Mouse (Mus musculus) midbrain, embryonic 14.5 days (tissue): ENCODE data around the gene Prkg1. TPM values are rescaled to one million over a fixed set of nuclear protein-coding genes. Genes with fewer than 3 reads are reported as not detected.

Source experiments
- ATAC-seq: fragments of 200-750 bp; cut with Nextera tagmentation; 2 replicates; pipeline ENCODE4 v1.8.0; 2017; ENCODE audit warnings: moderate number of reproducible peaks, moderate library complexity; ENCODE audit not compliant: low FRiP score, low TSS enrichment
- DNase-seq: peaks from one replicate; pipeline ENCODE4 v3.0.0-alpha.2; 2015
- H3K27ac ChIP-seq: fragments of 300-500 bp; sonication (generic); replicated peaks from 2 replicates; pipeline ENCODE4 v1.5.1; 2014; ENCODE audit warnings: mild to moderate bottlenecking, low read depth, low read length, moderate library complexity
- H3K27me3 ChIP-seq: fragments of 300-500 bp; sonication (generic); 2 replicates; pipeline ENCODE4 v1.6.1; 2014; ENCODE audit warnings: low read length, control low read depth, mixed read lengths; ENCODE audit not compliant: control insufficient read depth, insufficient read depth
- H3K36me3 ChIP-seq: fragments of 300-500 bp; sonication (generic); 2 replicates; pipeline ENCODE4 v1.6.1; 2014; ENCODE audit warnings: low read length, control low read depth; ENCODE audit not compliant: control insufficient read depth, insufficient read depth
- H3K4me1 ChIP-seq: fragments of 300-500 bp; sonication (generic); 2 replicates; pipeline ENCODE4 v1.6.1; 2014; ENCODE audit warnings: mild to moderate bottlenecking, antibody characterized with exemption, low read length, control low read depth; ENCODE audit not compliant: control insufficient read depth, insufficient read depth
- H3K4me2 ChIP-seq: fragments of 300-500 bp; sonication (generic); 2 replicates; pipeline ENCODE4 v1.6.1; 2014; ENCODE audit warnings: mild to moderate bottlenecking, low read length, moderate library complexity
- H3K4me3 ChIP-seq: fragments of 300-500 bp; sonication (generic); replicated peaks from 2 replicates; pipeline ENCODE4 v1.5.1; 2014; ENCODE audit warnings: low read depth, low read length
- H3K9ac ChIP-seq: fragments of 300-500 bp; sonication (generic); replicated peaks from 2 replicates; pipeline ENCODE4 v1.6.1; 2014; ENCODE audit warnings: mild to moderate bottlenecking, low read length, moderate library complexity
- H3K9me3 ChIP-seq: fragments of 300-500 bp; sonication (generic); 2 replicates; pipeline ENCODE4 v1.6.1; 2016; ENCODE audit warnings: low read length, control low read depth, mixed read lengths; ENCODE audit not compliant: control insufficient read depth
- WGBS: fragments of 180-500 bp; shearing (Covaris S2); extraction: QIAGEN DNeasy Blood & Tissue Kit; methylation state at CpG from one replicate; pipeline ENCODE4 v1.1.7; 2014; 5-methylcytosine and 5-hydroxymethylcytosine counted together
- polyA plus RNA-seq: library from polyadenylated mRNA; unstranded; fragments of >200 nt; fragmentation: Nextera tagmentation; extraction: Ambion mirVana; gene quantifications from 2 replicates; pipeline ENCODE4 v1.2.1, GENCODE M21; 2014

Gene Prkg1
- polyA plus RNA-seq, 1 experiment from 2014 or later: 3.9 TPM

DNA sequence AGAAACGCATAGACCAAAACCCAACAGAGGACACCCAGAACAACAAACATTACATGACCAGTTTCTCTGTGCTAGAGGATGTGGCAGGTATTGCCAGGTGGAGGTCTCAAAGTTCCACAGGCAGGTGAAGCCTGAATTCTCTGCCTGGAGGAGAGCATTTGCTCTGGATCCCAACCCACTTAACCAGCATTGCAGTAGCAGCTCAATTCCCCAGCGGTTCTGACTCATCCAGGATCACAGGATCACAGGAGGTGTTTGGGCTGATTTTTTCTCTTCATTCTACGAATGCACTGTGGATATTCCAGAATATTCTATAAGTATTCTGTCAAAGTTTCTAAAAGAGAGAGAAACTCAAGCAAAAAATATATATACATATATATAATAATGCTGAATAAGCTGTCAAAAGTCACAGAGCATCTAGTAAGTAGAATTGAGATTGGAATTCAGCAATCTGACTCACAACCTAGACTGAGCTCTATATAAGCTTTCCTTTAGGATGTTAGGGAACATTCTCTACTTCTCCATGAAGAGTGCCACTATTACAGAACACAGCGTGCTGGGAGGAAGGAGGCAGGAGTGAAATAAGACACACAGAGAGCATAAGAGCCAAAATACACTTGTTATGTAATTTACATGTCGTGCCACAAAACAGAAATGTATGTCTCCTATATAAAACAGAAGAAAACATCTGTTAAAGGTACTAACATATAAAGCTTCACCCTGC lies 833.2 kb downstream of the Prkg1 start:
- ATAC-seq: no peak

GRCm38 (mm10) chr19:30924032-30924431 lies 840.8 kb downstream of the Prkg1 start:
- no peak overlapping the region for H3K27ac ChIP-seq
- H3K9me3 ChIP-seq: no peaks in the 10 kb centered on the region
- 98% methylated on average over 1 of the region's 1 CpGs for WGBS
- no peak overlapping the region for H3K4me3 ChIP-seq
- H3K9ac ChIP-seq: no peak overlapping the region
- no peaks in the 10 kb centered on the region for H3K4me1 ChIP-seq
- H3K4me2 ChIP-seq: no peak overlapping the region
- DNase-seq (no peak), ATAC-seq (no peak)
- no peaks in the 10 kb centered on the region for H3K27me3 ChIP-seq
- no peaks in the 10 kb centered on the region for H3K36me3 ChIP-seq

More for the DNA sequence above, 833.2 kb downstream of the Prkg1 start:
- Histone ChIP-seq H3K4me1 (no peaks in the 10 kb centered on the region), H3K4me2 (no peak overlapping the region), H3K9me3 (no peaks in the 10 kb centered on the region), H3K27me3 (no peaks in the 10 kb centered on the region), H3K9ac (no peak overlapping the region), H3K27ac (no peak overlapping the region), H3K4me3 (no peak overlapping the region), H3K36me3 (no peaks in the 10 kb centered on the region)
- no peak for DNase-seq
- WGBS: 90% methylated on average over 5 of the region's 5 CpGs

DNA sequence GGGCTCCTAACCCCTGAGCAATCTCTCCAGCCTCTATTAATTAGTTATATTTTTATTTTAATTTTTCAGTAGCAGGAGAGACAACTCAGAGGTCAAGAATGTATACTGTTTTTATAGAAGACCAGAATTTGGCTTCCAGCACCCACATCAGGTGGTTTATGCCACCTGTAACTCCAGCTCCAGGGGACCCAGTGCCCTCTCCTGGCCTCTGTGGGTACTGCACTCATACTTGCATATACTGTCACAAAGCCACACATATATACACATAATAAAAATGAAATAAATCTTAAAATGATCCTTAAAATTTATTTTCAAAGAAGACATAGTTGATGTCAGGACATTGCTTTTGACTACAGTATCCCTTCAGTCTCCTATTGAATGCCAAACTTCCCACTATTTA lies 862.5 kb downstream of the Prkg1 start:
- Histone ChIP-seq H3K4me1 (no peaks in the 10 kb centered on the region), H3K9ac (no peak overlapping the region), H3K9me3 (no peaks in the 10 kb centered on the region; the same call in 1 of the 2 replicates), H3K4me2 (no peak overlapping the region), H3K27me3 (no peaks in the 10 kb centered on the region), H3K4me3 (no peak overlapping the region), H3K36me3 (no peaks in the 10 kb centered on the region), H3K27ac (no peak overlapping the region)
- DNase-seq: no peak
- no peak for ATAC-seq

DNA sequence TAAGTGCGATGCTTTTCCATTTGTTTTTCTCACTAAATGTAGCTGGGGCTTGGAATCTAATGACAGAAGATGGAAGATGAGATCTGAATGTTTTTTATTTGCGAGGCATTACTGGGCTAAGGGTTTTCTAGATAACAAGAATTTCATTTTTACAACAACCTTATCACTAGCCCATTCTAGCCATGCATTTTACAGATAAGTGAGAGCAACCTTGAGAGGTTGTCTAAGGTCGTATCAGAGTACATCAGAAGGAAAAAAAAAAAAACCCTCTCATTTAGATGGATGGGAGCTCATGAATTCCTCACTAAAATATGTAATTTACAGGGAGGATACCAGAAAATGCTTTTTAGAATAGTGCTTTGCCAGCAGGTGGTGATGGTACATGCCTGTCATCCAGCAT lies 863.8 kb downstream of the Prkg1 start:
- Histone ChIP-seq H3K4me3 (no peak overlapping the region), H3K36me3 (no peaks in the 10 kb centered on the region), H3K9ac (no peak overlapping the region), H3K27ac (no peak overlapping the region), H3K4me2 (no peak overlapping the region), H3K9me3 (no peaks in the 10 kb centered on the region; the same call in 1 of the 2 replicates), H3K4me1 (no peaks in the 10 kb centered on the region), H3K27me3 (no peaks in the 10 kb centered on the region)
- DNase-seq (no peak), ATAC-seq (no peak)
- WGBS: 81% methylated on average over 3 of the region's 3 CpGs

DNA sequence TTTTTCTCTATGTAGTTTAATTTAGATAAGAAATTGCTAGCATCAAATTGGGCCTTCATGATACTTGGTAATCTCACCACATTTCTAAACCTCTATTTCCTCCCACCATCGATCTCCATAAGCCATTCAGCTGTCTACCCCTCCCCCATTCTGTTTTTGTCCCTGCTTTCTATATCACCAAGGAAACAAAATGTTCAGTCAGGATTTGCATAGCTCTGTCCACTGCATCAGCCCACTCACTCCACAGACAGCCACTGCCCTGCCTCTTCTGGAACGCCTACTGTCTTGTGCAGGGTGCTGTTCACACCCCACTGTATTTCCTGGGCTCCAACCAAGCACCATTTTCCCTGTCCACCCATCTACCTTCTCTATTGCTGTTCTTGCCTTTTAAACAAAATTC lies 874.5 kb downstream of the Prkg1 start:
- WGBS: 33% methylated on average over 2 of the region's 2 CpGs
- Histone ChIP-seq H3K4me2 (no peak overlapping the region), H3K4me3 (no peak overlapping the region), H3K36me3 (no peaks in the 10 kb centered on the region), H3K27ac (no peak overlapping the region), H3K4me1 (peaks cover 3% of the 10 kb centered on the region), H3K27me3 (no peaks in the 10 kb centered on the region), H3K9me3 (no peaks in the 10 kb centered on the region), H3K9ac (no peak overlapping the region)
- DNase-seq (no peak), ATAC-seq (no peak)

- no peak overlapping the region for H3K27ac ChIP-seq
- 85% methylated on average over 3 of the region's 3 CpGs for WGBS
- H3K4me2 ChIP-seq: no peak overlapping the region
- H3K36me3 ChIP-seq: no peaks in the 10 kb centered on the region
- no peaks in the 10 kb centered on the region for H3K27me3 ChIP-seq
- no peaks in the 10 kb centered on the region for H3K9me3 ChIP-seq
- no peak overlapping the region for H3K4me3 ChIP-seq
- no peak for ATAC-seq
- no peak for DNase-seq
- no peak overlapping the region for H3K9ac ChIP-seq
- peaks cover 3% of the 10 kb centered on the region for H3K4me1 ChIP-seq
These were observed 875.0 kb downstream of the Prkg1 start for GRCm38 (mm10) chr19:30889851-30890250.

GRCm38 (mm10) chr19:30861441-30861840 lies 903.4 kb downstream of the Prkg1 start:
- no peaks in the 10 kb centered on the region for H3K36me3 ChIP-seq
- ATAC-seq (no peak), DNase-seq (no peak)
- no peak overlapping the region for H3K9ac ChIP-seq
- H3K9me3 ChIP-seq: no peaks in the 10 kb centered on the region
- no peak overlapping the region for H3K4me3 ChIP-seq
- no peaks in the 10 kb centered on the region for H3K27me3 ChIP-seq
- no peak overlapping the region for H3K27ac ChIP-seq
- 80% methylated on average over 4 of the region's 4 CpGs for WGBS
- H3K4me2 ChIP-seq: no peak overlapping the region
- no peaks in the 10 kb centered on the region for H3K4me1 ChIP-seq

- Histone ChIP-seq H3K4me1 (no peaks in the 10 kb centered on the region), H3K36me3 (no peaks in the 10 kb centered on the region), H3K27ac (no peak overlapping the region), H3K4me2 (no peak overlapping the region), H3K4me3 (no peak overlapping the region), H3K27me3 (no peaks in the 10 kb centered on the region), H3K9ac (no peak overlapping the region), H3K9me3 (no peaks in the 10 kb centered on the region)
- DNase-seq (no peak), ATAC-seq (no peak)
- WGBS: 91% methylated on average over 4 of the region's 4 CpGs
These were observed 913.8 kb downstream of the Prkg1 start for GRCm38 (mm10) chr19:30851023-30851422.

DNA sequence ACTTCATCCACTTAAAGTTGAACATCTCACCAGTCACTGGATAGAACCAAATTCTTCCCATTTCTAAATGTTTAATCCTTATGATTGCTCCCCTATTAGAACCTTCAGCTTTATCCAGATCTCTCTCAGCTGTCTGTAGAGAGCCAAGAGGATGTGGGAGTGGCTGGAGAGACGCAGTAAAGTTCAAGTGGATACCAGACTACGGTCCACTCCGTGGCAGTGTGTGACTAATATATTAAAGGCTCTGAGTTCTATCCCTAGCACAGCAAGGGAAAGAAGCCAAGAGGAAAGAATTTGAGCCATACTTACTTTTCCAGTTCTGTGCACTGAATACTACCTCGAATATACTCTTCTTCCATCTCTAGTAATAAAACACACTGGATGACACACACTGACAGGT lies 919.9 kb downstream of the Prkg1 start:
- Histone ChIP-seq H3K9me3 (no peaks in the 10 kb centered on the region), H3K27me3 (no peaks in the 10 kb centered on the region), H3K36me3 (no peaks in the 10 kb centered on the region), H3K4me3 (no peak overlapping the region), H3K27ac (no peak overlapping the region), H3K9ac (no peak overlapping the region), H3K4me1 (no peaks in the 10 kb centered on the region), H3K4me2 (no peak overlapping the region)
- WGBS: 88% methylated on average over 4 of the region's 4 CpGs
- DNase-seq (no peak), ATAC-seq (no peak)
